Mouse (Mus musculus): Measurements from ENCODE around the gene Etnk1. TPM values are rescaled to one million over a fixed set of nuclear protein-coding genes. Genes with fewer than 3 reads are reported as not detected.

Gene Etnk1
- polyA plus RNA-seq, 1 experiment from 2014 or later, result 22.5 TPM

DNA sequence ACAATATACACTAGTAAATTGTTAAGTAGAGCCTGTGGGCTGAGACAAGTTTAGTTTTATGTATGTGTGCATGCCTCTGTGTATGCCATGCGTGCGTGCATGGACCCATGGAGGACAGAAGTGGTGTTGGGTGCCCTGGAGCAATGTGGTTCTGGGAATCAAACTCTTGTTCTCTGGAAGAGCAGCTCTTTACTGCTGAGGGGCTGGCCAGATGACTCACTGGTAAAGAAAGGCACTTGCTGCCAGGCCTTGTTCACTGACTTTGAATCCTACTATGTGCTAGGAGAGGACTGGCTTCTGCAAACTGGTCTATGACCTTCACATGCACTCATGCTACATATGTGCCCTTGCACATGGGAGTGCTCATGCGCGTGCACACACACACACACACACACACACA is 7.2 kb downstream of the Etnk1 start:
- ATAC-seq (ENCODE audit: insufficient number of reproducible peaks, insufficient read depth, low FRiP score, low TSS enrichment, low read depth), result no peak
- Histone ChIP-seq H3K27me3 (no peaks in the 10 kb centered on the region), H3K9ac (no peak overlapping the region), H3K27ac (no peak overlapping the region), H3K4me3 (no peak overlapping the region), H3K4me1 (peaks cover 56% of the 10 kb centered on the region), H3K4me2 (no peak overlapping the region), H3K36me3 (peaks cover 17% of the 10 kb centered on the region; the same call in 1 of the 2 replicates), H3K9me3 (no peaks in the 10 kb centered on the region)
- WGBS, result 93% methylated on average over 4 of the region's 4 CpGs

DNA sequence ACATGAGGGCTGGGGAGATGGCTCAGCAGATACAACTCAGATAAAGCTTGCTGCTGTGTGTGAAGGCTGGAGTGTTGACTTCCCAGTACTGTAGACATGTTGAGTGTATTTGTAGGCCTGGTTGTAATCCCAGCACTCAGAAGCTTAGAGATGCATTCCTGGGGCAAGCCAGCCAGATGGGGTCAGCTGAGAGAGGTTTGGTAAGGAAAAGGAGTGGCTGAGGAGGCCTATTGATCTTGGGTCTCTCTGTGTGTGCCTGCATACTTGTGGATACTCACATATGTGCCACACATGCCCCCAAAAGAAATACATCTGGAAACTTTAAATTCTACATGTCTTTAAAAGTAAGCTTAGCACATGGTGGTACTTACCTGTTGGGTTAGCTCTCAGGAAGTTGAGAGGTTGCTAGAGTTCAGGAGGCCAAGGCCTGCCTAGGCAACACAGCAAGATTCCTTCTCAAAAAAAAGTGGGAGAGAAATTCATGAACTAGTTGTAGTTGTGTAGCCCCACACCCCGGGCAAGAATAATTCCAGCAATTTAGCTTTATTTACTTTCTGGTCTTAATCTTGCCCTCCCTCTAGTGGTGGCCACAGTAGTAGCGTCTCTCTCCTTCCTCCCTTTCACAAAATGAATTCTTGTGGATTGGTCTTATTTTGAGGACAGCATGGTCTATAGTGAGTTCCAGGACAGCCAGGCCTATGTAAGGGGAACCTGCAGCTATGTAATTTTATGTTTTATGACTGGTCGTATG is 8.1 kb downstream of the Etnk1 start:
- no peaks in the 10 kb centered on the region for H3K27me3 ChIP-seq
- H3K36me3 ChIP-seq, result peaks cover 17% of the 10 kb centered on the region; the same call in 1 of the 2 replicates
- WGBS, result 26% methylated on average over 3 of the region's 3 CpGs
- H3K4me3 ChIP-seq, result no peak overlapping the region
- peak; percentile 53; the same call in 1 of the 2 replicates for ATAC-seq (ENCODE audit: insufficient number of reproducible peaks, insufficient read depth, low FRiP score, low TSS enrichment, low read depth)
- H3K9me3 ChIP-seq, result no peaks in the 10 kb centered on the region
- H3K9ac ChIP-seq, result no peak overlapping the region
- H3K4me1 ChIP-seq, result peaks cover 49% of the 10 kb centered on the region
- peak overlapping the region; percentile 68 for H3K27ac ChIP-seq
- H3K4me2 ChIP-seq, result 0 out of 2 replicates have a peak overlapping the region, but pooled peaks have one; percentile 7

DNA sequence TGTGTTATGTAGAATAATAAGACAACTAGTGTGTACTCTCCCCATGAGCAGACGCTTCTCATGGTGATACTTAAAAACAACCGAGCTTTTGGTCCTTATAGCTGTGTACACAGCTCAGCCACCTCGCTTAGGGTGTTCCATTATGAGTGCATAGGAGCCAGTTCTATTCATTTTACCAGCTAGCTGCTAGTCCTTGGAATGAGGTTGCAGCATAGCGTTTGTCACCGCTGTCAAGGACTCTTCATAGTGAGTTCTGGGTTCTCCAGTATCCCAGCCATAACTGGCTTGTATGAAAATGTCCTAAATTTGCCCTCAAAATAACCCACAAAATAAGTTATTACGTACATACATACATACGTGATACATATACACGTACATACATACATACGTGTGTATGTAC is 9.1 kb downstream of the Etnk1 start:
- no peak for ATAC-seq (ENCODE audit: insufficient number of reproducible peaks, insufficient read depth, low FRiP score, low TSS enrichment, low read depth)
- Histone ChIP-seq H3K27ac (no peak overlapping the region), H3K9ac (no peak overlapping the region), H3K4me3 (no peak overlapping the region), H3K9me3 (no peaks in the 10 kb centered on the region), H3K27me3 (no peaks in the 10 kb centered on the region), H3K36me3 (peaks cover 25% of the 10 kb centered on the region), H3K4me1 (peaks cover 39% of the 10 kb centered on the region), H3K4me2 (no peak overlapping the region)
- 95% methylated on average over 9 of the region's 9 CpGs for WGBS

GRCm38 (mm10) chr6:143176591-143176990 is 9.6 kb downstream of the Etnk1 start:
- Histone ChIP-seq H3K27ac (no peak overlapping the region), H3K4me1 (peaks cover 34% of the 10 kb centered on the region), H3K27me3 (no peaks in the 10 kb centered on the region), H3K4me2 (no peak overlapping the region), H3K9me3 (no peaks in the 10 kb centered on the region), H3K4me3 (no peak overlapping the region), H3K36me3 (peaks cover 30% of the 10 kb centered on the region), H3K9ac (no peak overlapping the region)
- no peak for ATAC-seq (ENCODE audit: insufficient number of reproducible peaks, insufficient read depth, low FRiP score, low TSS enrichment, low read depth)
- WGBS, result 83% methylated on average over 9 of the region's 9 CpGs

DNA sequence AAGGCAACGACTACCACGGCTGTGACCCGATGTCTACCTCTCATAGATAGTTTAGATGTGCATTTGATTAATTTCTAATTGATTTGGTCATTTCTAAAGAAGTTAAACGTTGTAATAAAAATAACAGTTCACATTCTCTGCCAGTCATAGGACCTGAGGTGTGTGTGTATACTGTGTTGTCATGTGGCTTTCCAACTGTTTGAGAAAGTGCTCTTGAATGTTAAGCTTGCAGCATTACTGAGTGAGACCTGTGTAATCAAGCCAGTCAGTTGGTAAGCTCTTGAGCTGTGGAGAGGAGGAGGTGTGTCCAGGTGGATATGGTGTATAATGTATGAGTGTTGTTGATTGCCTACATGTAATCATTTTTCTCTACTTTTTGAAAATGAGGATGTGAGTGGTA is 12.2 kb downstream of the Etnk1 start:
- no peaks in the 10 kb centered on the region for H3K9me3 ChIP-seq
- no peak overlapping the region for H3K27ac ChIP-seq
- no peaks in the 10 kb centered on the region for H3K27me3 ChIP-seq
- H3K4me3 ChIP-seq, result no peak overlapping the region
- peaks cover 17% of the 10 kb centered on the region for H3K4me1 ChIP-seq
- no peak overlapping the region for H3K4me2 ChIP-seq
- ATAC-seq (ENCODE audit: insufficient number of reproducible peaks, insufficient read depth, low FRiP score, low TSS enrichment, low read depth), result no peak
- H3K9ac ChIP-seq, result no peak overlapping the region
- H3K36me3 ChIP-seq, result peaks cover 43% of the 10 kb centered on the region
- 85% methylated on average over 4 of the region's 4 CpGs for WGBS

- H3K9ac ChIP-seq, result no peak overlapping the region
- H3K4me1 ChIP-seq, result peaks cover 11% of the 10 kb centered on the region
- H3K36me3 ChIP-seq, result peaks cover 45% of the 10 kb centered on the region
- ATAC-seq (ENCODE audit: insufficient number of reproducible peaks, insufficient read depth, low FRiP score, low TSS enrichment, low read depth), result no peak
- H3K4me2 ChIP-seq, result no peak overlapping the region
- H3K27me3 ChIP-seq, result no peaks in the 10 kb centered on the region
- no peak overlapping the region for H3K27ac ChIP-seq
- H3K4me3 ChIP-seq, result no peak overlapping the region
- 95% methylated on average over 1 of the region's 2 CpGs for WGBS
- no peaks in the 10 kb centered on the region for H3K9me3 ChIP-seq
These were observed 12.7 kb downstream of the Etnk1 start for GRCm38 (mm10) chr6:143179733-143180132.

DNA sequence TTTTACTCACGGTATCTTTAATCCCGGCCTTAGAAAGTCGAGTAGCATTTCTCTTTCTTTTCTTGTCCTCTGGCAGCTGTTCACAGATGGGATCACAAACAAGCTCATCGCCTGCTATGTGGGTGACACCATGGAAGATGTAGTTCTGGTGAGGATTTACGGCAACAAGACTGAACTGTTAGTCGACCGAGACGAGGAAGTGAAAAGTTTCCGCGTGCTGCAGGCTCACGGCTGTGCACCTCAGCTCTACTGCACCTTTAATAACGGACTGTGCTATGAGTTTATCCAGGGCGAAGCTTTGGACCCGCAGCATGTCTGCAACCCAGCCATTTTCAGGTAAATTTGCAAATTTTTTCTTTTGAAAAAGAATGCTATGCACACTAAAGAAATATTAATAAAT is 13.5 kb downstream of the Etnk1 start:
- H3K4me1 ChIP-seq, result peaks cover 3% of the 10 kb centered on the region
- H3K27me3 ChIP-seq, result no peaks in the 10 kb centered on the region
- no peak overlapping the region for H3K9ac ChIP-seq
- ATAC-seq (ENCODE audit: insufficient number of reproducible peaks, insufficient read depth, low FRiP score, low TSS enrichment, low read depth), result no peak
- H3K4me2 ChIP-seq, result no peak overlapping the region
- WGBS, result 93% methylated on average over 14 of the region's 14 CpGs
- no peaks in the 10 kb centered on the region for H3K9me3 ChIP-seq
- H3K27ac ChIP-seq, result no peak overlapping the region
- H3K4me3 ChIP-seq, result no peak overlapping the region
- H3K36me3 ChIP-seq, result peaks cover 50% of the 10 kb centered on the region

DNA sequence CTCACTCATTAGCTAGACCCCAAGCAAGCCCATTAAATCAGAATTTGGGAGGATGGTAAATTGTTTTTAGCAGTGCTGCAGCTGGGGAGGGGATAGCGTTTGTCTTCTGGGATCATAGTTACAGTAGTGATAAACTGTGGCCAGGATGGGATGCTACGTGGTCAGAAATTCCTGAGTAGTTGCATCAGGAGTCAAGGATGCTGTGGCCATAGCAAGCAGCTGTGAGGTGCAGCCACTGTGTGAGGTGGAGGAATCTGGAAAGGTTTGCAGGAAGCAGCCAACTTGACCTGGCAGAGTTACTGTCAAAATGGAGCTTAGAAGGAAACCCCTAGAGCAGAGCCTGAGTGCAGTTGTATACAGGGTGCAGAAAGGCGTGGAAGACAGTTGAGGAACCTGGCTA is 17.1 kb downstream of the Etnk1 start:
- no peak overlapping the region for H3K4me3 ChIP-seq
- no peak for ATAC-seq (ENCODE audit: insufficient number of reproducible peaks, insufficient read depth, low FRiP score, low TSS enrichment, low read depth)

DNA sequence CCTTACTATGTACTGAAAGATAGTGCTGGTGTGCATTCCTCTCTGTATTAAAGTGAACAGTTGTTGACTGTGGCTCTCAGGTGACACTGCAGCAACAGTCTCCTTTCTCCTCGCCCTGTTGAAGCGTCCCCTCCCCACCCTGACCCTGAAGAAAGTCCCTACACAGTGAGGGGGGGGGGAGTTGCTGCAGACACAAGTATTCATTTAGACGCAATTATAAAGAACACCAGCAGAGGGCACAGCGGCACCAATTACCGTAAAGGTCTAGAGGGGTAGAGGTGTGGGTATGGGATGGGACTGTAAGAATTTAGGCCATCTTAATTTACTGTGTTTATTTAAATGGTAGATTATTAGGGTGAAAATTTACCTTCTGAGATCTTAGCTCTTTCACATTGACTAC is 17.7 kb downstream of the Etnk1 start:
- Histone ChIP-seq H3K4me2 (no peak overlapping the region), H3K9me3 (no peaks in the 10 kb centered on the region), H3K9ac (no peak overlapping the region), H3K27me3 (no peaks in the 10 kb centered on the region), H3K36me3 (peaks cover 45% of the 10 kb centered on the region), H3K4me3 (no peak overlapping the region), H3K4me1 (0 out of 2 replicates have a peak, but pooled peaks cover 3% of the 10 kb centered on the region), H3K27ac (no peak overlapping the region)
- no peak for ATAC-seq (ENCODE audit: insufficient number of reproducible peaks, insufficient read depth, low FRiP score, low TSS enrichment, low read depth)
- WGBS, result 65% methylated on average over 5 of the region's 5 CpGs

More for the DNA sequence above, 17.1 kb downstream of the Etnk1 start:
- WGBS, result 86% methylated on average over 3 of the region's 3 CpGs
- Histone ChIP-seq H3K27ac (no peak overlapping the region), H3K4me1 (0 out of 2 replicates have a peak, but pooled peaks cover 3% of the 10 kb centered on the region), H3K4me2 (no peak overlapping the region), H3K27me3 (no peaks in the 10 kb centered on the region), H3K9ac (no peak overlapping the region), H3K9me3 (no peaks in the 10 kb centered on the region), H3K36me3 (peaks cover 43% of the 10 kb centered on the region)

DNA sequence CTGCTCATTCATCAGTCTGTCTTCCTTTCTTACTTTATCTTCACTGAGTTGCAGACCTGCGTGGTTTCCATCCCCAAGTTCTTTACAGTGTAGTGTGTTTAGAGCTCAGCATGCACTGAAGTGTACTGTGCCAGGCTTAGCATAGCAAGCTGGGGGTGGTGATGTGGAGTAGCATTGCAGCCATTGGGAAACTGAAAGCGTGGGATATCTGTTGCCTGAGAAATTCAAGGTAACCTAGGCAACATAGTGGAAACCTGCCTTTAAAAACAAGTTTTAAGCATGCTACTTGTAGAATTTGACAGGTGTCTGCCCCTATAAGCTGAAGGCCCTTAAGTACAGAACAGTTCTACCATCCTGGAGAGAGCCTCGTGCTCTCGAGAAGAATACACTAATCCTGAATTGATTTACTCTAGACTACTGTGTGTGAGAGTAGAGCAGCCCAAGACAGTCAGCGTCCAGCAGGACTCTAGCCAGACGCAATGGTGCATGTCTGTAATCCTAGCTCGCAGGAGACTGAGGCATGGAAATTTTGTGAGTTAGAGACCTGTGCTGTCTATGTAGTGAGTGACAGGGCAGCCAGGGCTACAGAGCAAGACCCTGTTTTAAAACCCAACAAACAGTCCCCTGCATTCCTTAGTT is 23.9 kb downstream of the Etnk1 start:
- Histone ChIP-seq H3K4me3 (no peak overlapping the region), H3K9me3 (no peaks in the 10 kb centered on the region), H3K36me3 (peaks cover 18% of the 10 kb centered on the region), H3K27me3 (no peaks in the 10 kb centered on the region), H3K4me1 (peaks cover 28% of the 10 kb centered on the region), H3K27ac (peak overlapping the region; percentile 66; the same call in 1 of the 2 replicates), H3K9ac (no peak overlapping the region), H3K4me2 (no peak overlapping the region)
- 64% methylated on average over 7 of the region's 7 CpGs for WGBS
- no peak for ATAC-seq (ENCODE audit: insufficient number of reproducible peaks, insufficient read depth, low FRiP score, low TSS enrichment, low read depth)

- Histone ChIP-seq H3K4me3 (no peak overlapping the region), H3K27ac (peak overlapping the region; percentile 66), H3K9ac (no peak overlapping the region), H3K4me1 (peaks cover 28% of the 10 kb centered on the region), H3K36me3 (peaks cover 21% of the 10 kb centered on the region), H3K4me2 (no peak overlapping the region), H3K27me3 (no peaks in the 10 kb centered on the region), H3K9me3 (no peaks in the 10 kb centered on the region)
- WGBS, result 68% methylated on average over 9 of the region's 9 CpGs
- no peak for ATAC-seq (ENCODE audit: insufficient number of reproducible peaks, insufficient read depth, low FRiP score, low TSS enrichment, low read depth)
These were observed 24.6 kb downstream of the Etnk1 start for GRCm38 (mm10) chr6:143191477-143192098.

Data from embryonic facial prominence, embryonic 13.5 days (tissue).